Mouse (Mus musculus) left cerebral cortex, adult 18-20 months (tissue): Measurements from ENCODE around the gene Csrnp3. TPM values are rescaled to one million over a fixed set of nuclear protein-coding genes. Genes with fewer than 3 reads are reported as not detected.
"Not testable (repeated sequence)": the region's sequence is repeated elsewhere in the genome, so short reads cannot be mapped to it uniquely, and the experiment has no call there.

Experiments used
- DNase-seq, 2 experiments: peaks; one replicate each; pipeline ENCODE4 v3.0.0; 2021 to 2022; ENCODE audit warnings: low spot score in 2 of 2, mixed read lengths in 1 of 2
- long read RNA-seq, 2 experiments: library from polyadenylated mRNA; stranded (forward); transcript quantifications; one replicate each; pipeline ENCODE4 v2.0.0; 2021
- total RNA-seq, 2 experiments: library from RNA; stranded (reverse); gene quantifications; 2 replicates each; pipeline ENCODE4 v1.2.3; 2021

The Csrnp3 gene
- total RNA-seq: 10 to 100 TPM; 82.8 to 83.8 TPM
- long read RNA-seq, experiment 1, full-length matches to known transcripts: 13 of 23 reads
- long read RNA-seq, experiment 1, partial matches to known transcripts: 1 of 23 reads
- long read RNA-seq, experiment 1, other reads (novel, unspliced or antisense): 9 of 23 reads
- long read RNA-seq, experiment 2, full-length matches to known transcripts: 10 of 16 reads
- long read RNA-seq, experiment 2, partial matches to known transcripts: 3 of 16 reads
- long read RNA-seq, experiment 2, other reads (novel, unspliced or antisense): 3 of 16 reads

GRCm38 (mm10) chr2:65845551-65845950, at the start of gene Csrnp3:
Csrnp3 (plus strand) TSS chr2:65845767.
- peak; percentile 70 to 80 for DNase-seq

DNA sequence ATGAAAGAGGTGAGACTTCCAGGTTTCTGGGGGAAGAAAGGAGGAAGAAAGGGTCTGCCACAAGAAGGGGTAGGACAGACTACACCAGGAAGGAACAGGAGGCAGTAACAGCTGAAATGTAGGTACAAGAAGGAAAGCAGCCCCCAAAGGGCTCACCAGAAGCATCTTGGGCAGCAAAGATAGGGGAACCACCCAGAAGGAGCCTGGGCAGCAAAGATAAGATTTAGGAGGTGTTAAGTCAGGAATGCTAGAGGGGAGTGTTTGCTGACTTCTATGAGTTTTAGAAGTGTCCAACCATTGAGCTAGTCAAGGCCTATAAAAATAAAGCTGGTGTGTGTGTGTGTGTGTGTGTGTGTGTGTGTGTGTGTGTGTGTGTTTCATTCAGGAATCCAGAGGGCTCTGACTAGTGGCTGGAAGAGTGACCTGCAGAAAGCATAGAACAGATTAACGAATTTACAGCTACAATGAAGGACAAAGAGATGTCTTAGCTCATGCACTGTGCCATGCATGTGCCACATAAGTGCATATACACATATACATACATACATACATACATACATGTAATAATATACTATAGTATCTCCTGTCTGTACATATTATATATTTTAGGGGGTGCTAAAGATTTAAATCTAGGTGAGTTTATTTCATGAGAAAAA, 44.4 kb upstream of the Csrnp3 start:
- DNase-seq: no peak

DNA sequence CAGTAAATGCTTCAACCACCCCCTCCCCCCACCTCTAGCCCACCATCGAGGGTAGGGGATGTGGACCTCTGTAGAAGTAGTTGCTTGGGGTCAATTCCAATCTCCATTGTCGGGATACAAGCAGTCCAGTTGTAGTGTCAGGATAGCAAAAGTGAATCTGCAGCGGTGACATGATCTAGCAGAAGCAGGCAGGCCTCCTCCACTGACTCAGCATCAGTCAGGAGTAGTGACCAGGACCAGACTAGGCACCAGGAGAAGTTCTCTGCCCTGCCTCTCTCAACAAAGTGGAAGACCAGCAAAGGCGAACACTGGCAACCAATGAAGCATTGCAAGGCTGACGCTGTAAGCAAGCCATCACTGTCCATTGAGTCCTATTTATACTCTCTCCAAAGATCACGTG, 39.0 kb upstream of the Csrnp3 start:
- DNase-seq: no peak

- not testable (repeated sequence) for DNase-seq
Observed at GRCm38 (mm10) chr2:65811203-65811602, 34.4 kb upstream of the Csrnp3 start.

DNA sequence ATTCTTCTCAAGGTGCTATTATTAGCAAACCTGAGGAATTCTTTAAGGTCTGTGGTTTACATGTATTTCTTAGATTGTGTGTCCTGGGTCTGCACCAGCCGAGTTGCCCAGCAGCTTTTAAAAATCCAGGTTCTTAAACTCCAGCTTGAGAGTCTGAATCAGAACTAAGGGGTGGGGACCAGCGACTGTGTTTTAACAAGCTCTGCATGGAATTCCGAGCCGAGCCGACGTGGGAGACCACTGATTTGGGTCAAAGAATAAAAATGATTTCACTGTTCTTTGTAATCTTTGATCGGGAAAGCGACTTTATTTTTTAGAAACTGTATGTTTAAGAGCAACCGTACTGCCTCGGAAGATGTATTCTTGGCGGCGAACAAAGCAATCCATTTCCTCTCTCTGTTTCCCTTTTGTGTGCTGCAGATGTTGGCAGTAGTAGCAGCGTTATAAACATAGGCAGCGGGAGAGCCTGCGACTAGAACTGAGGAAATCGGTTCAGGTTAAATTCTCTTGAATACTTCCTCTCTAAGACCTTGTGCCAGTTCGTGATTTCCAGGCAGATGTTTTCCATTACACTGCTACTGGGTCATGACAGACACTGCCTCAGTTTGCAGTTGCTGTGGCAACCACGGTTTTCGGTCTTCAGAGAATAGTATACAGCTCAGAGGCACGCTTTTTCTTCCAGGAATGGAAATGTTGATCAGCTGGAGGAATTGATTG, 27.3 kb upstream of the Csrnp3 start:
- DNase-seq: peak in 1 of 2 experiments; percentile 31

DNA sequence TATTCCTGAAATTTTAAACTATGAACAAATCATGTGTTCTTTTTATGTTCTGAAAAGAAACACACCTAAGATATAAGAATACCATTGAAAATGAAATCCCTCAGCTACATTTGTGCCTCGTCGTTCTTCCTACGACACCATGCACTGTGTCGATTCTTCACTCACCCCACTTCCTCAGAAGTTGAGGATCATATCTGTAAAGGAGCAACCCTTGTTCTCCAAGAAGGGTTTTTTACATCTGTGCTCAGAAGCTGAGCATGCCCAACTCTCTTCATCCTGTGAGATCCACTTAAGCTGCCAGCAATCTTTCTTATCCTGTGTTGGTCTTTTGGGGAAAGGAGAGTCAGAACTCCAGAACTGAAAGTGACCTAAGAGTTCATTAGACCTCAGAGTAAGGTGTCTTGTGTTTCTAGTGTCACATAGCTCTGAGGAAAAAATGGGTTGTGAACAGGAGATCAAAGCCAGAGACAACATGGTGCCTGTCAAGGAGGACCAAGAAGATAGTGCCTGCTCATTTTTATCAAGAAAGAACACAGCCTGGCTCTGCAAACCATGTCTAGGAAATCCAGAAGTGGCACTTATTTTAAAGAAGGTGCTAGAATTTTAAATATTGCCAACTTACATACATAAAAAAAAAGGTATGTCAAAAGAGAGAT, 25.3 kb upstream of the Csrnp3 start:
- no peak for DNase-seq

- DNase-seq: no peak
Observed at GRCm38 (mm10) chr2:65826314-65826713, 19.3 kb upstream of the Csrnp3 start.

GRCm38 (mm10) chr2:65826801-65827200, 18.8 kb upstream of the Csrnp3 start:
- DNase-seq: no peak

GRCm38 (mm10) chr2:65828699-65829098, 16.9 kb upstream of the Csrnp3 start:
- DNase-seq: no peak

GRCm38 (mm10) chr2:65832738-65833395, 12.7 kb upstream of the Csrnp3 start:
- no peak for DNase-seq

- no peak for DNase-seq
Observed at GRCm38 (mm10) chr2:65833421-65833820, 12.1 kb upstream of the Csrnp3 start.

- no peak for DNase-seq
Observed at GRCm38 (mm10) chr2:65841606-65842005, 4.0 kb upstream of the Csrnp3 start.

DNA sequence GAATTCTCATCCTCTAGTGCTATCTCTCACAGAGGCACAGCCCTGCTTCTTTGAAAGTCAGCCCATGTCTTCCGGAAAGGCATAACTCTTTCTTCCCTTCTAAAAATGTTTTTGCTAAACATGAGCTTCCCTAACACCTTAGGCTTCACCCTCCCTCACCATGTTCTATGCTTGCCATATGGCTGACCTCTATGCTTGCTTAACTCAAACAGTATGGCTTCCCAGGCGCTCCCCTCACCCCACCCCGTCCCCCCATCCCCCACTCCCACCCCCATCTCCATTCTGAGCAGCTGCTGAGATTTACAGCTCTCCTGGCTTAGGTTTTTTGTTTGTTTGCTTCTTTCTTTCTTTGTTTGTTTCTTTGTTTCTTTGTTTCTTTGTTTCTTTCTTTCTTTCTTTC, 3.2 kb upstream of the Csrnp3 start:
- no peak for DNase-seq

DNA sequence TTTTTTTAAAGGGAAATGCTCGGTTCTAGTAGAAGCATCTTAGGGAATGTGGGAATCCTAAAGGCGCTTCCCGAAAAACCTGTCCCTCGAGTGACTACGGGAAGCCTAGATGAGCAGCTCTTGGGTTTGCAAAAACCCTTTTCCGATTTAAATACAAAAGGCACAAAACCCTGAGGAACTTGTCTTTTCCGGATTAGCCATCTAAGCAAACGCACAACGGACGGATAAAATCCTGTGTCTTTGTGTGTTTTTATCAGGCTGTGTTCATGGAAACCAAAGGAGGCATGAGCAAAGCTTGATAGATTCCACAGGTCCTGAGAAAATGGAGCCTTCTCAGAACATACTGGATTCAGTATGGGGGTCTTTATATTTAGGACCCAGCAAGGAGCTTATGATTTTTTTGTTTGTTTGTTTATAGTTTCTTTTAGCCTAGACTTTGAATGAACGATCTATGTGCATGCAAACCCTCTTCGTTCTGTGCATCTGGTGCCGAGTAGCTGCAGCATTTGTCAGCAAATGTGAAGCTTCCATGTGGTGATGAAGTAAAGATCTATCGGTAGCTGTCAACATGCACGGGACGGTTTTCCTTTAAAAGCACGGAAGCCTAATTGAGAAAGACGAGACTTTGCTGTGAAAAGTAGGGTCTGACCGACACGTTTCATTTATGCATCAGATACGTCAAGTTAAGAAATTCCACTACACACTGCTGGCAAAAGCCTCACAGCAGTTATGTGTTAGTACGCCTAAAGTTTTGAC, 611 bp downstream of the Csrnp3 start:
- DNase-seq: no peak

GRCm38 (mm10) chr2:65847463-65848110, 2.0 kb downstream of the Csrnp3 start:
- no peak for DNase-seq

GRCm38 (mm10) chr2:65848706-65849105, 3.1 kb downstream of the Csrnp3 start:
- DNase-seq: no peak

DNA sequence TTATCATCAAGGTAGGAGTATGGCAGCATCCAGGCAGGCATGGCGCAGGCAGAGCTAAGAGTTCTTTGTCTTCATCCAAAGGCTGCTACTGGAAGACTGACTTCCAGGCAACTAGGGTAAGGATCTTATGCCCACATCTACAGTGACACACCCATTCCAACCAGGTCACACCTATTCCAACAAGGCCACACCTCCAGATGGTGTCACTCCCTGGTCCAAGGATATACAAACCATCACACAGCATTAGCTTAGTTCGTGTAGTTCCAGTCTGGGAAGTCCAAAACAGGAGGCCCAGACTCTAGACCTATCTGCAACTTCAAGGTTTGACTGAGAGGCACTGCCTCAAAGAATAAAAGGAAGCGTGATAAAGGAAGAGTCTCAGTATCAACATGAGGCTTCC, 4.7 kb downstream of the Csrnp3 start:
- DNase-seq: not testable (repeated sequence)

DNA sequence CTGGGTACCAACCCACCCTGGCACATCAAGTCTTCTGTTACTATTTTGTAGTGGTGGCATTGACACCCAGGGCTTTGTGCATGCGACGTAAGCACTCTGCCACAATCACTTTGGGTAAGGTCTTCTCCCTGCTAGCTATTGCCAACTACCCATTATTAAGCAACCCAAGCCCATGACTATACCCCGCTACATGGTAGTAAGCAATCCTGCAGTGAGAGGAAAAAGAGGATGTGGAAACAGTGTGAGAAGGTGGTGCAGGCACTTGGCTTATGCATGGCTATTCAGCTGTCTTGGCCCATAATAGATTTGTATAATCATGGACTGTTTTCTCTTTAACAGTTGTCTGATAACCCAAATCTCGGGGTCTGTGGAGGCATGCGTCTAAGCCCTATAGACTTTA, 11.2 kb downstream of the Csrnp3 start:
- DNase-seq: no peak

- peak in 1 of 2 experiments; percentile 48 for DNase-seq
Observed at GRCm38 (mm10) chr2:65859767-65860727, 14.5 kb downstream of the Csrnp3 start.
